Mouse (Mus musculus) stomach, embryonic 15.5 days (tissue): ENCODE data around the gene Vat1l. TPM values are rescaled to one million over a fixed set of nuclear protein-coding genes. Genes with fewer than 3 reads are reported as not detected.

Source experiments
- ATAC-seq: fragments of 200-750 bp; cut with Nextera tagmentation; 2 replicates; pipeline ENCODE4 v1.8.0; 2017; ENCODE audit warnings: low read depth, moderate number of reproducible peaks, moderate TSS enrichment; ENCODE audit not compliant: insufficient read depth, low FRiP score
- H3K27ac ChIP-seq: fragments of 300-500 bp; sonication (generic); 2 replicates; pipeline ENCODE4 v1.5.1; 2015; ENCODE audit warnings: mild to moderate bottlenecking, inconsistent platforms
- H3K27me3 ChIP-seq: fragments of 300-500 bp; sonication (generic); replicated peaks from 2 replicates; pipeline ENCODE4 v1.6.1; 2015; ENCODE audit warnings: inconsistent platforms
- H3K36me3 ChIP-seq: fragments of 300-500 bp; sonication (generic); 2 replicates; pipeline ENCODE4 v1.6.1; 2015; ENCODE audit warnings: inconsistent platforms
- H3K4me1 ChIP-seq: fragments of 300-500 bp; sonication (generic); 2 replicates; pipeline ENCODE4 v1.6.1; 2015; ENCODE audit warnings: inconsistent platforms
- H3K4me2 ChIP-seq: fragments of 300-500 bp; sonication (generic); 2 replicates; pipeline ENCODE4 v1.6.1; 2015; ENCODE audit warnings: mild to moderate bottlenecking, inconsistent platforms
- H3K4me3 ChIP-seq: fragments of 300-500 bp; sonication (generic); replicated peaks from 2 replicates; pipeline ENCODE4 v1.5.1; 2015; ENCODE audit warnings: inconsistent platforms
- H3K9ac ChIP-seq: fragments of 300-500 bp; sonication (generic); 2 replicates; pipeline ENCODE4 v1.6.1; 2015; ENCODE audit warnings: inconsistent platforms
- H3K9me3 ChIP-seq: fragments of 300-500 bp; sonication (generic); 2 replicates; pipeline ENCODE4 v1.6.1; 2016; ENCODE audit warnings: inconsistent platforms
- WGBS: fragments of 180-500 bp; shearing (Covaris S2); methylation state at CpG from one replicate; pipeline ENCODE4 v1.1.7; 2015; 5-methylcytosine and 5-hydroxymethylcytosine counted together
- polyA plus RNA-seq: library from polyadenylated mRNA; unstranded; fragments of >200 nt; fragmentation: Nextera tagmentation; extraction: Ambion mirVana; gene quantifications from 2 replicates; pipeline ENCODE4 v1.2.1, GENCODE M21; 2015

The Vat1l gene
- polyA plus RNA-seq, result 3.2 and 3.5 TPM in 2 replicates

GRCm38 (mm10) chr8:114205221-114205901 lies at the start of gene Vat1l:
Vat1l (plus strand) TSS chr8:114205612.
- H3K36me3 ChIP-seq, result no peaks in the 10 kb centered on the region
- H3K4me2 ChIP-seq, result peak within 1 kb of the TSS; percentile 63
- no peak within 1 kb of the TSS for H3K27ac ChIP-seq
- peak within 1 kb of the TSS; percentile 42 for H3K4me3 ChIP-seq
- peaks cover 37% of the 10 kb centered on the region for H3K27me3 ChIP-seq
- no peak within 1 kb of the TSS for H3K9ac ChIP-seq
- under 1% methylated on average over 39 of the region's 39 CpGs for WGBS
- H3K9me3 ChIP-seq, result no peaks in the 10 kb centered on the region
- ATAC-seq, result no peak
- 0 out of 2 replicates have a peak, but pooled peaks cover 10% of the 10 kb centered on the region for H3K4me1 ChIP-seq

DNA sequence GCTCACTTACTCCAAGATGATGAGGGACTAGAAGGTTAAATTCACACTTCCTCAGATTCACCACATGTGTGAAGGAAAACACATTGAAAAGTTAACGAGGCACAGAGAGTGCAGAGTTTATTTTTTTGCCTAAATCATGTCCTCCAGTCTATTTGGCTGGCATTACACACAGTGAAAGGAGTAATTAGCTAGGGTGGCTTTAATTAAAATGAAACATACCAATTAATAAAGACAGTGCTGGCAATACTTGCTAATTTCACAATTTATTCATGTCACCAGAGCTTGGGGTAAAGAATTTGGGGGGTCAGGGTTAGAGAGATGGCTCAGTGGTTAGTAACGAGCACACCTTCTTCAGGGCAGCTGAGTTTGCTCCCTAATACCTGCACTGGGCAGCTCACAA lies 46.8 kb upstream of the Vat1l start:
- no peaks in the 10 kb centered on the region for H3K36me3 ChIP-seq
- ATAC-seq, result no peak
- 64% methylated on average over 2 of the region's 2 CpGs for WGBS

DNA sequence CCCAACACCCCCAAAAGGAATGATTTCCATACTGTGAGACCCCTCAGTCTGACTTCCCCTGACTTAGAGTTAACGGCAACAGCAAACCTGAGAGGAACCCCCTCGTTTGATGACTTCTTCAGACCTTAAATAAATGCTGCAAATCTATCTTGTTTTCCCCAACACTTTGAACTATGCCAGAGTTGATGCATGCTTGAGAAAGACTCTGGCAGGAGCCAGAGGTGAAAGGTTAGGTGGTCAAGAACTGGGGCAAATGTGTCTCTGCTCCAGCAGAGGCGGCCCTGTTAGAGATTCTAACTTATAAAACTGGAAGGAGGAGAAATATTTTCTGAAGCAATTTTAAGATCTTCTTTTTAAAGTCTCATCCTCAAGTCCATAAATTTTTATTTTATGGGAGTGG lies 45.7 kb upstream of the Vat1l start:
- no peaks in the 10 kb centered on the region for H3K36me3 ChIP-seq
- H3K9ac ChIP-seq, result no peak overlapping the region
- WGBS, result 62% methylated on average over 3 of the region's 3 CpGs
- no peak overlapping the region for H3K4me3 ChIP-seq
- no peak overlapping the region for H3K27ac ChIP-seq
- no peak overlapping the region for H3K4me2 ChIP-seq
- no peak for ATAC-seq
- H3K4me1 ChIP-seq, result no peaks in the 10 kb centered on the region
- H3K9me3 ChIP-seq, result no peaks in the 10 kb centered on the region
- H3K27me3 ChIP-seq, result no peaks in the 10 kb centered on the region

More for the DNA sequence above, 46.8 kb upstream of the Vat1l start:
- H3K4me1 ChIP-seq, result no peaks in the 10 kb centered on the region
- no peaks in the 10 kb centered on the region for H3K27me3 ChIP-seq
- H3K4me3 ChIP-seq, result no peak overlapping the region
- H3K4me2 ChIP-seq, result no peak overlapping the region
- H3K9me3 ChIP-seq, result no peaks in the 10 kb centered on the region
- no peak overlapping the region for H3K27ac ChIP-seq
- H3K9ac ChIP-seq, result no peak overlapping the region

- no peak for ATAC-seq
- H3K27me3 ChIP-seq, result no peaks in the 10 kb centered on the region
- WGBS, result 85% methylated on average over 3 of the region's 3 CpGs
- no peak overlapping the region for H3K4me2 ChIP-seq
- no peak overlapping the region for H3K27ac ChIP-seq
- H3K9ac ChIP-seq, result no peak overlapping the region
- H3K9me3 ChIP-seq, result no peaks in the 10 kb centered on the region
- H3K4me1 ChIP-seq, result no peaks in the 10 kb centered on the region
- no peaks in the 10 kb centered on the region for H3K36me3 ChIP-seq
- no peak overlapping the region for H3K4me3 ChIP-seq
Measured at GRCm38 (mm10) chr8:114163871-114164270, 41.5 kb upstream of the Vat1l start.

- H3K4me2 ChIP-seq, result no peak overlapping the region
- H3K4me3 ChIP-seq, result no peak overlapping the region
- no peak overlapping the region for H3K9ac ChIP-seq
- H3K36me3 ChIP-seq, result no peaks in the 10 kb centered on the region
- no peaks in the 10 kb centered on the region for H3K27me3 ChIP-seq
- ATAC-seq, result no peak
- 68% methylated on average over 6 of the region's 6 CpGs for WGBS
- no peaks in the 10 kb centered on the region for H3K9me3 ChIP-seq
- H3K4me1 ChIP-seq, result no peaks in the 10 kb centered on the region
- H3K27ac ChIP-seq, result no peak overlapping the region
Measured at GRCm38 (mm10) chr8:114164444-114165096, 40.8 kb upstream of the Vat1l start.

- H3K9ac ChIP-seq, result no peak overlapping the region
- no peak overlapping the region for H3K4me3 ChIP-seq
- WGBS, result 59% methylated on average over 2 of the region's 2 CpGs
Measured at GRCm38 (mm10) chr8:114165741-114166140, 39.7 kb upstream of the Vat1l start.

GRCm38 (mm10) chr8:114176721-114177120 lies 28.7 kb upstream of the Vat1l start:
- no peaks in the 10 kb centered on the region for H3K9me3 ChIP-seq
- H3K4me1 ChIP-seq, result no peaks in the 10 kb centered on the region
- H3K4me3 ChIP-seq, result no peak overlapping the region
- H3K9ac ChIP-seq, result no peak overlapping the region
- no peak overlapping the region for H3K27ac ChIP-seq
- no peak overlapping the region for H3K4me2 ChIP-seq
- no peak for ATAC-seq
- no peaks in the 10 kb centered on the region for H3K27me3 ChIP-seq
- 68% methylated on average over 3 of the region's 3 CpGs for WGBS
- no peaks in the 10 kb centered on the region for H3K36me3 ChIP-seq

More at GRCm38 (mm10) chr8:114165741-114166140, 39.7 kb upstream of the Vat1l start:
- Histone ChIP-seq H3K9me3 (no peaks in the 10 kb centered on the region), H3K27me3 (no peaks in the 10 kb centered on the region), H3K4me1 (no peaks in the 10 kb centered on the region), H3K36me3 (no peaks in the 10 kb centered on the region), H3K27ac (no peak overlapping the region), H3K4me2 (no peak overlapping the region)
- ATAC-seq, result no peak

DNA sequence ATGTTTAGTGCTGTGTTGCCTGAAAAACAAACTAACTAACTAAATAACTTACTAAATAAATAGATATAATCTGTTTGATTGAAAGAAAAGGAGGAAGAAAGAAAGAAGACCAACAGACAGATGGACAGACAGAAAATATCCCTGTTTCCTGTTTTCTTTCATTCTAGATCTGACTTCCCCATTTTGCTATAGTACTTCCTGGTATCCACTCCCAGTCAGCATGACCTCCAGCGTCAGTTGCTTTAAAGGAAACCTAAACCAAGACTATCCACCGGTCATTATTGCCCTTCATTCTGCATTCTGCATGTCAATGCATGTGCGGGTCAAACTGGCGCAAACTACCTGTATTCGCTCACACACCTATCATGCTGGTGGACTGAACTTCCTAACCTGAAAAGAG lies 12.1 kb upstream of the Vat1l start:
- H3K4me2 ChIP-seq, result no peak overlapping the region
- no peak overlapping the region for H3K9ac ChIP-seq
- ATAC-seq, result no peak
- H3K36me3 ChIP-seq, result no peaks in the 10 kb centered on the region
- no peaks in the 10 kb centered on the region for H3K9me3 ChIP-seq
- 85% methylated on average over 5 of the region's 5 CpGs for WGBS
- no peaks in the 10 kb centered on the region for H3K27me3 ChIP-seq
- no peak overlapping the region for H3K27ac ChIP-seq
- H3K4me1 ChIP-seq, result no peaks in the 10 kb centered on the region
- H3K4me3 ChIP-seq, result no peak overlapping the region

DNA sequence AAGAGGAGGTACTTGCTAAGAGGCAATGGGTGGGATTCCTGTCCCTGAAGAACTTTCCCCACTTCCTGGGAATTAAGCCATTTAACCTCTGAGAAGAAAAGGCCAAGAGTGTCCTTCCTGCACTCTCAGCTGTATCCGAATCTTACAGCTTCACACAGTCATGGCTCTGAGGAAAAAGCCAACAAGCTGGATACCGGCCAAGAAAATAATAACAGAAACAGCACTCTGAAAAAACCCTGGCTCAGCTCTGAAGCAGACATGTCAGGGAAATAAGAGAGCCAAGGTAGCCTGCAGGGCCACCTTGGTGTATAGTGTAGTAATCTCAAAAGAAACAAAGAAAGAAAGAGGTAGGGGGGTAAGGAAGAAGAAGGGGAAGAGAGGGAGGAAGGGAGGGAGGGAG lies 6.4 kb upstream of the Vat1l start:
- Histone ChIP-seq H3K27ac (no peak overlapping the region), H3K36me3 (no peaks in the 10 kb centered on the region), H3K27me3 (peaks cover 13% of the 10 kb centered on the region; the same call in 1 of the 2 replicates), H3K9ac (no peak overlapping the region), H3K9me3 (no peaks in the 10 kb centered on the region), H3K4me1 (no peaks in the 10 kb centered on the region), H3K4me2 (no peak overlapping the region), H3K4me3 (no peak overlapping the region)
- ATAC-seq, result no peak
- 40% methylated on average over 2 of the region's 2 CpGs for WGBS

DNA sequence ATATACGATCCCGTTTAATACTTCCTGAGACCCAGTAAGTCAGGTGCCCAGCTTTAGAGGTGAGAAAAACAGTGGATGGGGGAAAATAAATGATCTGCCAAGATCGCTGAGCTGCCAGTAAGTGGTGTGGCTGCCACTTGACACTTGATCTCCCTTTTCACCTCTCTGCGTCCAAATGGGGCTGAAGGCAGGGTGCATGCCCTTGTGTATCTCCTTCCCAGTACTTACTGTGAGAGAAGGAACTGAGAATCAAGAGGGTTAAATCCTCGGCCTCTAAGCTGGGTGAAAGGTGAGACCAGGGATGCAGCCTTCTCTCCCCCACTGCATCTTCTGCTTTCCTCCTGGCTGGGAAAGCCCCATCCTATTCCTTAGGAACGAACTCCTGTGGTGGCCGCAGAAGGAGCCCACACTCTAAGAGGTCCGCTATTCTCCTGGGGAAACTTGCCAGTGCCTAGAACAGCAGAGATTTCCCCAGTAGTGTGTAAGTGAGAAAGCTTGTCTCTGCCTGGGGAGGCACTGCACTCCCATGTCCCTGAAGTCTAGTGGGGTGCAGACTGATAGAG lies 1.1 kb downstream of the Vat1l start:
- Histone ChIP-seq H3K4me2 (no peak overlapping the region), H3K4me3 (no peak overlapping the region), H3K27ac (no peak overlapping the region), H3K4me1 (0 out of 2 replicates have a peak, but pooled peaks cover 10% of the 10 kb centered on the region), H3K9me3 (no peaks in the 10 kb centered on the region), H3K27me3 (peaks cover 37% of the 10 kb centered on the region), H3K36me3 (no peaks in the 10 kb centered on the region), H3K9ac (no peak overlapping the region)
- no peak for ATAC-seq
- 5% methylated on average over 8 of the region's 8 CpGs for WGBS

DNA sequence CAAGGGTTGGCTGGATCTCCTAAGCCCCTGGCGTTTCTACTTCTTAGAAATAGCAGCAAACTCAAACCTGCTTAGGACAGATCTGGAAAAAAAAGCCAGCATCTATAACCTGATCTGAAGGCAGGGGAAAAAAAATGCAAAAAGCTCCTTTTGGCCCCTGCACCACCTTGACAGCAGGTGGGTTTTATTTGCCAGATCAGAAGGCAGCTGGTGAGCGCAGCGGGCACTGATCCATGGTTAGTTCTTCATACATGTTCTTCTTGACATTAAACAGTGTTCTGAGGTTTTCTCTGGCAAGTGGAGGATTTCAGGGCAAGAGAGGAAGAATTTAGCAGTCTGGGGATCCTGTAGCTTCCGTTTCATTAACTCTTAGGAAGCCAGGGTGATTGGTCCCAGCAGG lies 1.6 kb downstream of the Vat1l start:
- H3K9ac ChIP-seq, result no peak overlapping the region
- no peak overlapping the region for H3K4me2 ChIP-seq
- no peaks in the 10 kb centered on the region for H3K9me3 ChIP-seq
- H3K36me3 ChIP-seq, result no peaks in the 10 kb centered on the region
- H3K4me1 ChIP-seq, result 0 out of 2 replicates have a peak, but pooled peaks cover 10% of the 10 kb centered on the region
- H3K4me3 ChIP-seq, result no peak overlapping the region
- no peak for ATAC-seq
- peaks cover 37% of the 10 kb centered on the region for H3K27me3 ChIP-seq
- no peak overlapping the region for H3K27ac ChIP-seq
- 35% methylated on average over 4 of the region's 4 CpGs for WGBS

DNA sequence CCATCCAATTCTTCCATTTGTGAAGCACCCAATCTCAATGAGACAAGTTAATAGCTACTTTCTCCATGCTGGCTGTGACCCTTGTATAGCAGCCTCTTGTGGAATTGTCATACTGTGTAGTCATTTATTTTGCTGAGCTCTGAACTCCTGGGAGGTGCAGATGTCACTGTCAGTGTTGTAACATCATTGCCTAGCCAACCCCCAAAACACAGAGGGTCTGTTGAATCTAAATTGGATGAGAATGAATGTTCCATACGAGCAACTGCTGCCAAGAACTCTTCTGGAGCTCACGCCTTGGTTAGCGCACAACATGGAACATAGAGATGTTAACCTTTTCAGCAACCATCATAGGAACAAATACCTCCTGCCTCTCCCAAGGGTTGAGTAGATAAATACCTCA lies 15.4 kb downstream of the Vat1l start:
- Histone ChIP-seq H3K4me1 (no peaks in the 10 kb centered on the region), H3K9ac (no peak overlapping the region), H3K4me2 (no peak overlapping the region), H3K9me3 (no peaks in the 10 kb centered on the region), H3K27ac (no peak overlapping the region), H3K36me3 (no peaks in the 10 kb centered on the region), H3K4me3 (no peak overlapping the region), H3K27me3 (no peaks in the 10 kb centered on the region)
- no peak for ATAC-seq
- WGBS, result 77% methylated on average over 3 of the region's 3 CpGs
